Mouse (Mus musculus): Measurements from ENCODE around the gene Lingo4. TPM values are rescaled to one million over a fixed set of nuclear protein-coding genes. Genes with fewer than 3 reads are reported as not detected.

The Lingo4 gene
- polyA plus RNA-seq, 1 experiment, result not detected

- no peaks in the 10 kb centered on the region for H3K36me3 ChIP-seq (ENCODE audit: control insufficient read depth, insufficient read depth)
- no peaks in the 10 kb centered on the region for H3K79me2 ChIP-seq (ENCODE audit: control insufficient read depth, insufficient read depth)
- TF ChIP-seq E2F4 (IDR thresholded peaks at IDR 0.05; ENCODE audit: insufficient read depth) (no peak), MYOG (IDR thresholded peaks at IDR 0.05; ENCODE audit: control insufficient read depth in 1 of 3, insufficient read depth in 1 of 3, insufficient read length in 2 of 3, low read depth in 2 of 3) (peak in 1 of 3 experiments; percentile 56), MYOD1 (IDR thresholded peaks at IDR 0.05; ENCODE audit: control insufficient read depth in 1 of 3, insufficient read length in 2 of 3, low read depth in 2 of 3) (peak in 1 of 3 experiments; percentile 50), REST (IDR thresholded peaks at IDR 0.05; ENCODE audit: insufficient read depth, insufficient read length) (peak; percentile 55), POLR2A (IDR thresholded peaks at IDR 0.05; ENCODE audit: insufficient read length, low read depth) (no peak)
- H3ac ChIP-seq (ENCODE audit: control insufficient read depth, insufficient read length), result no peak overlapping the region
- H3K4me3 ChIP-seq, result no peak overlapping the region
- no peak overlapping the region for H3K4me2 ChIP-seq (ENCODE audit: low read depth)
- no peaks in the 10 kb centered on the region for H3K27me3 ChIP-seq (ENCODE audit: control insufficient read depth, insufficient read depth, insufficient read length)
Measured at GRCm38 (mm10) chr3:94375146-94375545, 23.2 kb upstream of the Lingo4 start.

- Histone ChIP-seq H3K36me3 (ENCODE audit: control insufficient read depth, insufficient read depth) (no peaks in the 10 kb centered on the region), H3K79me2 (ENCODE audit: control insufficient read depth, insufficient read depth) (no peaks in the 10 kb centered on the region), H3K27me3 (ENCODE audit: control insufficient read depth, insufficient read depth, insufficient read length) (no peaks in the 10 kb centered on the region), H3K4me3 (no peak overlapping the region), H3ac (ENCODE audit: control insufficient read depth, insufficient read length) (no peak overlapping the region), H3K4me2 (ENCODE audit: low read depth) (no peak overlapping the region)
- TF ChIP-seq MYOD1 (IDR thresholded peaks at IDR 0.05; ENCODE audit: control insufficient read depth in 1 of 3, insufficient read length in 2 of 3, low read depth in 2 of 3) (no peak), MAX (IDR thresholded peaks at IDR 0.05; ENCODE audit: low read depth) (no peak), POLR2AphosphoS2 (IDR thresholded peaks at IDR 0.05; ENCODE audit: insufficient read length, low read depth) (no peak), SRF (IDR thresholded peaks at IDR 0.05; ENCODE audit: control insufficient read depth, insufficient read length, low read depth) (no peak), MYOG (IDR thresholded peaks at IDR 0.05; ENCODE audit: control insufficient read depth in 1 of 3, insufficient read depth in 1 of 3, insufficient read length in 2 of 3, low read depth in 2 of 3) (no peak), TCF3 (IDR thresholded peaks at IDR 0.05; ENCODE audit: insufficient read length, low read depth) (no peak), USF1 (IDR thresholded peaks at IDR 0.05; ENCODE audit: low read depth) (no peak), TCF12 (IDR thresholded peaks at IDR 0.05; ENCODE audit: insufficient read depth, poor library complexity, severe bottlenecking) (no peak), E2F4 (IDR thresholded peaks at IDR 0.05; ENCODE audit: insufficient read depth) (no peak), POLR2A (IDR thresholded peaks at IDR 0.05; ENCODE audit: insufficient read length, low read depth) (no peak), CEBPB (IDR thresholded peaks at IDR 0.05; ENCODE audit: insufficient read depth, poor library complexity, severe bottlenecking) (no peak), REST (IDR thresholded peaks at IDR 0.05; ENCODE audit: insufficient read depth, insufficient read length) (no peak)
Measured at GRCm38 (mm10) chr3:94375861-94376260, 22.5 kb upstream of the Lingo4 start.

- Histone ChIP-seq H3ac (ENCODE audit: control insufficient read depth, insufficient read length) (no peak overlapping the region), H3K4me2 (ENCODE audit: low read depth) (no peak overlapping the region), H3K79me2 (ENCODE audit: control insufficient read depth, insufficient read depth) (no peaks in the 10 kb centered on the region), H3K36me3 (ENCODE audit: control insufficient read depth, insufficient read depth) (no peaks in the 10 kb centered on the region), H3K27me3 (ENCODE audit: control insufficient read depth, insufficient read depth, insufficient read length) (no peaks in the 10 kb centered on the region), H3K4me3 (no peak overlapping the region)
- no peak for TF ChIP-seq TCF12 (IDR thresholded peaks at IDR 0.05; ENCODE audit: insufficient read depth, poor library complexity, severe bottlenecking)
- no peak for TF ChIP-seq MYOG (IDR thresholded peaks at IDR 0.05; ENCODE audit: control insufficient read depth in 1 of 3, insufficient read depth in 1 of 3, insufficient read length in 2 of 3, low read depth in 2 of 3)
- no peak for TF ChIP-seq SRF (IDR thresholded peaks at IDR 0.05; ENCODE audit: control insufficient read depth, insufficient read length, low read depth)
- TF ChIP-seq MAX (IDR thresholded peaks at IDR 0.05; ENCODE audit: low read depth), result no peak
- TF ChIP-seq POLR2AphosphoS2 (IDR thresholded peaks at IDR 0.05; ENCODE audit: insufficient read length, low read depth), result no peak
- no peak for TF ChIP-seq POLR2A (IDR thresholded peaks at IDR 0.05; ENCODE audit: insufficient read length, low read depth)
- no peak for TF ChIP-seq E2F4 (IDR thresholded peaks at IDR 0.05; ENCODE audit: insufficient read depth)
- no peak for TF ChIP-seq USF1 (IDR thresholded peaks at IDR 0.05; ENCODE audit: low read depth)
Measured at GRCm38 (mm10) chr3:94377028-94377923, 21.0 kb upstream of the Lingo4 start.

- H3ac ChIP-seq (ENCODE audit: control insufficient read depth, insufficient read length), result no peak overlapping the region
- no peaks in the 10 kb centered on the region for H3K27me3 ChIP-seq (ENCODE audit: control insufficient read depth, insufficient read depth, insufficient read length)
- no peak overlapping the region for H3K4me3 ChIP-seq
- no peaks in the 10 kb centered on the region for H3K79me2 ChIP-seq (ENCODE audit: control insufficient read depth, insufficient read depth)
- TF ChIP-seq POLR2A (IDR thresholded peaks at IDR 0.05; ENCODE audit: insufficient read length, low read depth) (no peak), USF1 (IDR thresholded peaks at IDR 0.05; ENCODE audit: low read depth) (no peak), TCF12 (IDR thresholded peaks at IDR 0.05; ENCODE audit: insufficient read depth, poor library complexity, severe bottlenecking) (no peak)
- no peaks in the 10 kb centered on the region for H3K36me3 ChIP-seq (ENCODE audit: control insufficient read depth, insufficient read depth)
- no peak overlapping the region for H3K4me2 ChIP-seq (ENCODE audit: low read depth)
Measured at GRCm38 (mm10) chr3:94379831-94380510, 18.3 kb upstream of the Lingo4 start.

- Histone ChIP-seq H3K36me3 (ENCODE audit: control insufficient read depth, insufficient read depth) (no peaks in the 10 kb centered on the region), H3K4me3 (no peak overlapping the region), H3K27me3 (ENCODE audit: control insufficient read depth, insufficient read depth, insufficient read length) (peaks cover 3% of the 10 kb centered on the region), H3K4me2 (ENCODE audit: low read depth) (no peak overlapping the region), H3K79me2 (ENCODE audit: control insufficient read depth, insufficient read depth) (no peaks in the 10 kb centered on the region), H3ac (ENCODE audit: control insufficient read depth, insufficient read length) (no peak overlapping the region)
- TF ChIP-seq E2F4 (IDR thresholded peaks at IDR 0.05; ENCODE audit: insufficient read depth) (no peak), SRF (IDR thresholded peaks at IDR 0.05; ENCODE audit: control insufficient read depth, insufficient read length, low read depth) (no peak), CEBPB (IDR thresholded peaks at IDR 0.05; ENCODE audit: insufficient read depth, poor library complexity, severe bottlenecking) (no peak), MYOD1 (IDR thresholded peaks at IDR 0.05; ENCODE audit: control insufficient read depth in 1 of 3, insufficient read length in 2 of 3, low read depth in 2 of 3) (no peak), TCF12 (IDR thresholded peaks at IDR 0.05; ENCODE audit: insufficient read depth, poor library complexity, severe bottlenecking) (no peak), USF1 (IDR thresholded peaks at IDR 0.05; ENCODE audit: low read depth) (no peak), POLR2A (IDR thresholded peaks at IDR 0.05; ENCODE audit: insufficient read length, low read depth) (no peak), MAX (IDR thresholded peaks at IDR 0.05; ENCODE audit: low read depth) (no peak), TCF3 (IDR thresholded peaks at IDR 0.05; ENCODE audit: insufficient read length, low read depth) (no peak), POLR2AphosphoS2 (IDR thresholded peaks at IDR 0.05; ENCODE audit: insufficient read length, low read depth) (no peak), MYOG (IDR thresholded peaks at IDR 0.05; ENCODE audit: control insufficient read depth in 1 of 3, insufficient read depth in 1 of 3, insufficient read length in 2 of 3, low read depth in 2 of 3) (no peak)
Measured at GRCm38 (mm10) chr3:94382308-94382707, 16.0 kb upstream of the Lingo4 start.
